Mouse (Mus musculus) lung, adult 2 months (tissue): ENCODE data around the gene Tyw1.

ENCODE experiments used
- CTCF ChIP-seq: fragments of 200-500 bp; IDR thresholded peaks from 2 replicates; pipeline ENCODE4 v1.5.1; 2011; ENCODE audit warnings: mild to moderate bottlenecking, low read length, control low read depth; ENCODE audit not compliant: insufficient read depth
- POLR2A ChIP-seq: fragments of 200-500 bp; IDR thresholded peaks from 2 replicates; pipeline ENCODE4 v1.6.1; 2011; ENCODE audit warnings: low read depth, mild to moderate bottlenecking, control low read depth, low read length, borderline replicate concordance; ENCODE audit errors: extremely low read depth

GRCm38 (mm10) chr5:130386418-130386817 lies 131.0 kb downstream of the Tyw1 start:
- no peak for TF ChIP-seq CTCF
- no peak for TF ChIP-seq POLR2A
